Mouse (Mus musculus) embryonic facial prominence, embryonic 14.5 days (tissue): ENCODE results near the gene Tmem101. TPM values are rescaled to one million over a fixed set of nuclear protein-coding genes. Genes with fewer than 3 reads are reported as not detected.

Source experiments
- ATAC-seq: fragments of 200-750 bp; cut with Nextera tagmentation; 2 replicates; pipeline ENCODE4 v1.8.0; 2017; ENCODE audit warnings: low read depth, moderate number of reproducible peaks, moderate TSS enrichment
- DNase-seq: peaks from one replicate; pipeline ENCODE4 v3.0.0-alpha.2; 2015; ENCODE audit warnings: low spot score
- H3K27ac ChIP-seq: fragments of 300-500 bp; sonication (generic); replicated peaks from 2 replicates; pipeline ENCODE4 v1.5.1; 2014; ENCODE audit warnings: low read depth, mild to moderate bottlenecking, low read length, moderate library complexity
- H3K27me3 ChIP-seq: fragments of 300-500 bp; sonication (generic); replicated peaks from 2 replicates; pipeline ENCODE4 v1.6.1; 2014; ENCODE audit warnings: low read length; ENCODE audit not compliant: control insufficient read depth, insufficient read depth
- H3K36me3 ChIP-seq: fragments of 300-500 bp; sonication (generic); 2 replicates; pipeline ENCODE4 v1.6.1; 2014; ENCODE audit warnings: low read length, mixed read lengths; ENCODE audit not compliant: control insufficient read depth, insufficient read depth
- H3K4me1 ChIP-seq: fragments of 300-500 bp; sonication (generic); 2 replicates; pipeline ENCODE4 v1.6.1; 2014; ENCODE audit warnings: antibody characterized with exemption, low read length; ENCODE audit not compliant: control insufficient read depth, insufficient read depth
- H3K4me2 ChIP-seq: fragments of 300-500 bp; sonication (generic); 2 replicates; pipeline ENCODE4 v1.6.1; 2014; ENCODE audit warnings: low read depth, mild to moderate bottlenecking, low read length, moderate library complexity, mixed read lengths
- H3K4me3 ChIP-seq: fragments of 300-500 bp; sonication (generic); 2 replicates; pipeline ENCODE4 v1.5.1; 2014; ENCODE audit warnings: low read depth, mild to moderate bottlenecking, low read length
- H3K9ac ChIP-seq: fragments of 300-500 bp; sonication (generic); 2 replicates; pipeline ENCODE4 v1.6.1; 2014; ENCODE audit warnings: low read depth, mild to moderate bottlenecking, low read length, moderate library complexity, mixed read lengths
- H3K9me3 ChIP-seq: fragments of 300-500 bp; sonication (generic); 2 replicates; pipeline ENCODE4 v1.6.1; 2016; ENCODE audit warnings: low read length; ENCODE audit not compliant: control insufficient read depth
- WGBS: fragments of 180-500 bp; shearing (Covaris S2); extraction: QIAGEN DNeasy Blood & Tissue Kit; methylation state at CpG from one replicate; pipeline ENCODE4 v1.1.7; 2014; 5-methylcytosine and 5-hydroxymethylcytosine counted together
- polyA plus RNA-seq: library from polyadenylated mRNA; unstranded; fragments of >200 nt; fragmentation: Nextera tagmentation; extraction: Ambion mirVana; gene quantifications from 2 replicates; pipeline ENCODE4 v1.2.1, GENCODE M21; 2014

Gene Tmem101
- polyA plus RNA-seq, 1 experiment from 2014 or later: 31.1 TPM

GRCm38 (mm10) chr11:102189461-102190436, 33.5 kb upstream of the Tmem101 start, which contains the start of gene G6pc3:
Gene G6pc3 (plus strand): TSS chr11:102189620.
- Histone ChIP-seq H3K9ac (peak within 1 kb of the TSS; percentile 70), H3K4me1 (peaks cover 13% of the 10 kb centered on the region), H3K9me3 (no peaks in the 10 kb centered on the region), H3K4me2 (peak within 1 kb of the TSS; percentile 85), H3K27ac (peak within 1 kb of the TSS; percentile 65), H3K36me3 (peaks cover 15% of the 10 kb centered on the region), H3K27me3 (no peaks in the 10 kb centered on the region), H3K4me3 (peak within 1 kb of the TSS; percentile 61)
- DNase-seq: peak; percentile 96
- WGBS: 2% methylated on average over 46 of the region's 50 CpGs
- peak; percentile 87 for ATAC-seq

- Histone ChIP-seq H3K4me1 (peaks cover 16% of the 10 kb centered on the region), H3K9me3 (no peaks in the 10 kb centered on the region), H3K4me2 (peak overlapping the region; percentile 85), H3K4me3 (peak overlapping the region; percentile 61), H3K27me3 (no peaks in the 10 kb centered on the region), H3K36me3 (peaks cover 7% of the 10 kb centered on the region; the same call in 1 of the 2 replicates), H3K9ac (peak overlapping the region; percentile 70), H3K27ac (peak overlapping the region; percentile 65)
- WGBS: 68% methylated on average over 6 of the region's 6 CpGs
- DNase-seq (no peak), ATAC-seq (no peak)
Measured at GRCm38 (mm10) chr11:102188980-102189379, 32.8 kb upstream of the Tmem101 start.

DNA sequence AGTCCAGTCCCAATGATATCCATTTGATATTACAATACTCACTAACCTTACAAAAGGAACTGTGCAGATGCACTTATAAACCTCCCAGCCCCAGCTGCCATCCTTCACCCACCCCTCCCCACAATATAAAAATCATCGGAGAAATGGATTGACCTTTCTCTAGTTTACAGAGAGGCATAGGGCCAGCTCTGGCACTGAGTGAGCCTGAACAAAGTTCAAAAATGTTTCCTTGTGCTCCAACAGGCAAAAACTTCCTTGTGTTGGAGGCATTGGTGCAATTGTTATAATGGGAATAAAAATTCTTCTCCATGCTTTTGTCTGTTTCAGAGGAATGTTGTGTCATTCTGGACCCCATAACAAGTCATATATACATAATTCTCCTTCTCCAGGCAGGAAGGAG, 30.0 kb upstream of the Tmem101 start:
- Histone ChIP-seq H3K4me2 (no peak overlapping the region), H3K27me3 (no peaks in the 10 kb centered on the region), H3K9me3 (no peaks in the 10 kb centered on the region), H3K4me1 (peaks cover 21% of the 10 kb centered on the region), H3K27ac (no peak overlapping the region), H3K4me3 (no peak overlapping the region), H3K36me3 (peaks cover 16% of the 10 kb centered on the region), H3K9ac (no peak overlapping the region)
- 69% methylated on average over 1 of the region's 1 CpGs for WGBS
- no peak for DNase-seq
- no peak for ATAC-seq

GRCm38 (mm10) chr11:102185677-102186076, 29.5 kb upstream of the Tmem101 start:
- peak overlapping the region; percentile 93 for H3K4me3 ChIP-seq
- H3K9ac ChIP-seq: peak overlapping the region; percentile 95; the same call in 1 of the 2 replicates
- no peak for ATAC-seq
- H3K27me3 ChIP-seq: no peaks in the 10 kb centered on the region
- peak overlapping the region; percentile 78 for H3K4me2 ChIP-seq
- H3K27ac ChIP-seq: peak overlapping the region; percentile 95
- 54% methylated on average over 3 of the region's 3 CpGs for WGBS
- peaks cover 16% of the 10 kb centered on the region for H3K4me1 ChIP-seq
- DNase-seq: no peak
- H3K36me3 ChIP-seq: peaks cover 22% of the 10 kb centered on the region
- H3K9me3 ChIP-seq: no peaks in the 10 kb centered on the region

DNA sequence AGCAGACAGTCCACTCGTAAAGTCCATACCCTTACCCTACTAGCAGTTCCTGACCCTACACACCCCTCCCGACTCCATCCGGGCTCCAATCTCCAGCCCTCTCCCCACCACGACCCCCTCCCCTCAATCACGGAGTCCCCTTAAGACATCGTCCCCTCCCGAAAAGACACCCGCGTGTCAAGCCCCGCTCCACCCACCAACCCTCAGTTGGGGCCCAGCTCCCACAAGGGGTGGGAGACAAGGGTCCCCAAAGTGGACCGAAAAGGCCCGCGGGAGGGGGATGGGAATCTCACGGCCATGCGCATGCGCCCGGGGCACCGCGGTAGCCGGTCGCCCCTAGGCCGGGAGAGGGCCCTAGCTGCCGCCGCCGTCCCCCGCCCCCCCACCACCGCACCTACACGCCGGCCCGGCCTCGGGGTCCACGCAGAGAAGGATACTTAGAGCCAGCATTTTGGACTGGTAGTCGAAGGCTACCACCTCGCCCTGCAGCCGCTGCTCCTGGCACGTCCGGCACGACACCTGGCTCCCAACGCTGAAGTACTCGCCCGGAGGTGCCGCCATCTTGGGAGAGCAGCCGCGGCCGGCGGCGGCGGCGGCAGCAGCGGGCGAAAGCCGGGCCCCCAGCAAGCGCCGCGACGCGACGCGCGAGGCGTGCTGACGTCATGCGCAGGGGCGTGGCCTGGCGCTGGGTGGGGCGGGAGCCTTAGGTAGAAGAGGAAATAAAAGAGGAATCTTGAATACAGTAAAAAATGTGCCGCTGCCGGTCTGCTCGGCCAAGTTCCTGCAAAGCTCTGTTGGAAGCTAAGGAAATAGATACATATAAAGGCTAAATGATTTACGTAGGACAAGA, 28.7 kb upstream of the Tmem101 start, which contains the start of gene Lsm12:
Gene Lsm12, minus strand, starts transcription at position 651 of the 850 bp plus-strand sequence.
- ATAC-seq (peak; percentile 87), DNase-seq (peak; percentile 95)
- Histone ChIP-seq H3K4me2 (peak within 1 kb of the TSS; percentile 78), H3K27me3 (no peaks in the 10 kb centered on the region), H3K4me3 (peak within 1 kb of the TSS; percentile 93), H3K9ac (peak within 1 kb of the TSS; percentile 95), H3K9me3 (no peaks in the 10 kb centered on the region), H3K27ac (peak within 1 kb of the TSS; percentile 95), H3K36me3 (peaks cover 30% of the 10 kb centered on the region), H3K4me1 (peaks cover 13% of the 10 kb centered on the region)
- under 1% methylated on average over 56 of the region's 70 CpGs for WGBS

- Histone ChIP-seq H3K4me3 (peak overlapping the region; percentile 93), H3K9me3 (no peaks in the 10 kb centered on the region), H3K4me1 (peaks cover 13% of the 10 kb centered on the region), H3K27me3 (no peaks in the 10 kb centered on the region), H3K9ac (peak overlapping the region; percentile 95), H3K27ac (peak overlapping the region; percentile 95), H3K36me3 (peaks cover 34% of the 10 kb centered on the region), H3K4me2 (peak overlapping the region; percentile 78)
- 4% methylated on average over 7 of the region's 7 CpGs for WGBS
- ATAC-seq (no peak), DNase-seq (no peak)
Measured at GRCm38 (mm10) chr11:102184253-102184645, 28.0 kb upstream of the Tmem101 start.

DNA sequence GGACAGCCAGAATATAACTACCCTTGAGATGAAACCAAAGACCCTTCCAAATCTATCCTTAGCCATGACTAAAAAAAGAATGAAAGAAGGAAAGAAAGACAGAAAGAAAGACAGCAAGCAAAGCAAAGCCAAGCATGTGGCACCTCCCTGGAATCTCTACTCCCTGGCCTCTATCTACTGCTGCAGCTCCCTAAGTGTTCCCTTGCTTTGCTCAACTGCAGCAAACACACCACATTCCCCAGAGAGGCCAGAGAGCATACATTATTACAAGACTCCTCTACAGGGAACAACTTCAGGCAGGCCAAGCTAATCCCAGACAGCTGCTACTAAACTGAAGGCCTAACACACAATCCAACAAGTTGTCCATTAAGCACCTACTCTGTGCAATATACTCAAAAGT, 23.6 kb upstream of the Tmem101 start:
- ATAC-seq (no peak), DNase-seq (peak; percentile 34)
- Histone ChIP-seq H3K4me1 (peaks cover 8% of the 10 kb centered on the region; the same call in 1 of the 2 replicates), H3K4me3 (no peak overlapping the region), H3K9ac (no peak overlapping the region), H3K9me3 (no peaks in the 10 kb centered on the region), H3K36me3 (peaks cover 71% of the 10 kb centered on the region), H3K27me3 (no peaks in the 10 kb centered on the region), H3K27ac (no peak overlapping the region), H3K4me2 (no peak overlapping the region)

- Histone ChIP-seq H3K9ac (no peak overlapping the region), H3K4me2 (no peak overlapping the region), H3K36me3 (peaks cover 62% of the 10 kb centered on the region), H3K9me3 (no peaks in the 10 kb centered on the region), H3K27ac (no peak overlapping the region), H3K4me3 (no peak overlapping the region), H3K27me3 (no peaks in the 10 kb centered on the region), H3K4me1 (no peaks in the 10 kb centered on the region)
- 84% methylated on average over 5 of the region's 5 CpGs for WGBS
- ATAC-seq: no peak
- DNase-seq: no peak
Measured at GRCm38 (mm10) chr11:102168689-102169088, 12.5 kb upstream of the Tmem101 start.
